ENCODE assay signal across 8 mouse cellular contexts in the genomic region with DNA sequence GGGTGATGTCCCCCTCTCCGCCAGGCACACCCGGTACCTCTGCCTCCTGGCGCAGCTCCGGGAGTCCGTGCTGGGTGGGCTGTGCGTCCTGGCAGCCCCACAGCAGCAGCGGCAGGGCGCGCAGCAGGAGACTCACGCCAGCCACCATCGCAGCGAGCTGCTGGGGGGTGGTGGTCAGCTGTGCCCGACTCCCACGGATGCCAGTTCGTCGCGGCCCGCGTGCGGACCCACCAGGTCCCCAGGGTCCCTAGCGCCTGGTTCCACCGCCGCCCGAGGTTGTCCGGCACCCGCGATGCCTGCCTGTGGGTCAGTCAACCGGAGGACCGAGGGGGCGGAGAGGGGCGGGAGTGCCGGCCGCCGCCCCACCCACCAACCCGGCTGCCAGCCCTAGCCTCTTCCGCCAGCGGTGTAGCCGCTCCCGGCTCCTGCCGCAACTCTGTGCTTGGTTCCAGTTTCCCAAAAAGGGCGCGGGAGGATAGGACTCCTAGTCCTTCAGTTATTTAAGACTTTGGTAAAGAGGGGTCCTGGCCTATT. TPM values are rescaled to one million over a fixed set of nuclear protein-coding genes. Genes with fewer than 3 reads are reported as not detected.
A peak's percentile ranks its signal among the peaks of the same experiment; 100 is the strongest.
DNase-seq lines count a peak whose midpoint lies in the region; ATAC-seq and TF ChIP-seq lines count a peak whose summit lies in the region.

A gene (minus strand): TSS at position 361 of the 534 bp plus-strand sequence.

- 0% methylated on average over 41 of the region's 42 CpGs for WGBS in hindbrain, embryonic 15.5 days
- under 1% methylated on average over 42 of the region's 42 CpGs for WGBS in liver, embryonic 11.5 days
- under 1% methylated on average over 40 of the region's 42 CpGs for WGBS in midbrain, embryonic 16.5 days

- H3K9ac ChIP-seq in hindbrain, embryonic 15.5 days: peak within 1 kb of the TSS; percentile 68
- peak within 1 kb of the TSS; percentile 55 for H3K9ac ChIP-seq in liver, embryonic 11.5 days (ENCODE audit: low read depth, low read length)
- H3K9ac ChIP-seq in midbrain, embryonic 16.5 days (ENCODE audit: low read depth, low read length): peak within 1 kb of the TSS; percentile 76

- H3K4me1 ChIP-seq in hindbrain, embryonic 15.5 days (replicated peaks): peaks cover 28% of the 10 kb centered on the region
- peaks cover 6% of the 10 kb centered on the region for H3K4me1 ChIP-seq in liver, embryonic 11.5 days (replicated peaks; ENCODE audit: control insufficient read depth, insufficient read depth, low read length)
- peaks cover 9% of the 10 kb centered on the region; the same call in 1 of the 2 replicates for H3K4me1 ChIP-seq in midbrain, embryonic 16.5 days (ENCODE audit: control insufficient read depth, insufficient read depth, low read length)

- DNase-seq in layer of hippocampus, adult 2 months (ENCODE audit: low spot score in 2 of 2): no peak
- DNase-seq in layer of hippocampus, postnatal 14 days (ENCODE audit: low spot score in 2 of 2): no peak
- peak; percentile 13 for DNase-seq in brain, adult 2 months (ENCODE audit: low read depth, low spot score)
- peak; percentile 28 to 45 for DNase-seq in gastrocnemius, adult 8-10 months (ENCODE audit: low spot score in 2 of 2)
- peak; percentile 55 for DNase-seq in liver, embryonic 11.5 days (ENCODE audit: low spot score)
- DNase-seq in layer of hippocampus, adult 11-12 months (ENCODE audit: low spot score): no peak

- H3K36me3 ChIP-seq in hindbrain, embryonic 15.5 days: no peaks in the 10 kb centered on the region
- no peaks in the 10 kb centered on the region for H3K36me3 ChIP-seq in liver, embryonic 11.5 days (ENCODE audit: control insufficient read depth, insufficient read depth, low read length)
- no peaks in the 10 kb centered on the region for H3K36me3 ChIP-seq in midbrain, embryonic 16.5 days (ENCODE audit: control insufficient read depth, insufficient read depth, low read length)

- peaks cover 32% of the 10 kb centered on the region for H3K27me3 ChIP-seq in hindbrain, embryonic 15.5 days
- peaks cover 43% of the 10 kb centered on the region for H3K27me3 ChIP-seq in liver, embryonic 11.5 days (replicated peaks; ENCODE audit: control insufficient read depth, insufficient read depth, low read length)
- H3K27me3 ChIP-seq in midbrain, embryonic 16.5 days (ENCODE audit: control insufficient read depth, insufficient read depth, low read depth, low read length): peaks cover 17% of the 10 kb centered on the region

- H3K4me3 ChIP-seq in layer of hippocampus, adult 2 months: peak within 1 kb of the TSS; percentile 73
- peak within 1 kb of the TSS; percentile 61 for H3K4me3 ChIP-seq in hindbrain, embryonic 15.5 days
- peak within 1 kb of the TSS; percentile 68 for H3K4me3 ChIP-seq in liver, embryonic 11.5 days (ENCODE audit: low read depth, low read length)
- H3K4me3 ChIP-seq in midbrain, embryonic 16.5 days (ENCODE audit: low read depth, low read length): peak within 1 kb of the TSS; percentile 55

- no peaks in the 10 kb centered on the region for H3K9me3 ChIP-seq in hindbrain, embryonic 15.5 days
- no peaks in the 10 kb centered on the region for H3K9me3 ChIP-seq in liver, embryonic 11.5 days (ENCODE audit: control insufficient read depth, low read length)
- H3K9me3 ChIP-seq in midbrain, embryonic 16.5 days (replicated peaks; ENCODE audit: control insufficient read depth, low read length, poor library complexity, severe bottlenecking): no peaks in the 10 kb centered on the region

- peak; percentile 50; the same call in 1 of the 2 replicates for ATAC-seq in hindbrain, embryonic 15.5 days (ENCODE audit: low FRiP score, low read depth)
- ATAC-seq in liver, embryonic 11.5 days (replicated peaks; ENCODE audit: low FRiP score): no peak
- ATAC-seq in midbrain, embryonic 16.5 days: 0 out of 2 replicates have a peak, but pooled peaks have one; percentile 36

- peak within 1 kb of the TSS; percentile 96 for H3K4me2 ChIP-seq in hindbrain, embryonic 15.5 days
- H3K4me2 ChIP-seq in liver, embryonic 11.5 days: peak within 1 kb of the TSS; percentile 96
- peak within 1 kb of the TSS; percentile 95 for H3K4me2 ChIP-seq in midbrain, embryonic 16.5 days (ENCODE audit: low read length)

- peak within 1 kb of the TSS; percentile 74 for H3K27ac ChIP-seq in layer of hippocampus, adult 2 months
- H3K27ac ChIP-seq in hindbrain, embryonic 15.5 days (replicated peaks): 0 out of 2 replicates have a peak within 1 kb of the TSS, but pooled peaks have one; percentile 16
- H3K27ac ChIP-seq in liver, embryonic 11.5 days (ENCODE audit: low read depth, low read length): no peak within 1 kb of the TSS
- no peak within 1 kb of the TSS for H3K27ac ChIP-seq in midbrain, embryonic 16.5 days (ENCODE audit: low read length)

- no peak for TF ChIP-seq CTCF in layer of hippocampus, adult 2 months (conservative IDR thresholded peaks at IDR 0.05)

RNA-seq across cellular contexts. Expression of the gene that starts here (rescaled TPM):
- total RNA-seq in layer of hippocampus, adult 2 months (2021): 1 to 10 TPM; 3.0 to 3.3 TPM
- total RNA-seq in layer of hippocampus, postnatal 14 days (2021): 1 to 10 TPM; 3.2 to 3.3 TPM
- total RNA-seq in gastrocnemius, adult 8-10 months (2022): 1 to 10 TPM; 1.7 to 2.6 (median 2.1) TPM
- polyA plus RNA-seq in hindbrain, embryonic 15.5 days (2015; fragmentation: Nextera tagmentation; extraction: Ambion mirVana): 4.2 TPM in 2 replicates
- 0.71 and 0.88 TPM in 2 replicates for polyA plus RNA-seq in liver, embryonic 11.5 days (2014; fragmentation: Nextera tagmentation; extraction: Ambion mirVana)
- 2.6 and 2.7 TPM in 2 replicates for polyA plus RNA-seq in midbrain, embryonic 16.5 days (2015; fragmentation: Nextera tagmentation; extraction: Ambion mirVana)

Comparison
In these comparisons a context has a peak if more than half of its experiments do, and no peak if none do; other contexts are left out.
1. Peak in DNase-seq, H3K4me3 ChIP-seq, H3K9ac ChIP-seq and H3K4me2 ChIP-seq in liver, embryonic 11.5 days; RNA of the gene not detected or under 1 TPM.
2. DNase-seq: peak in brain, adult 2 months (single experiment) and gastrocnemius, adult 8-10 months (2 of 2); none in layer of hippocampus, adult 2 months (0 of 2), layer of hippocampus, postnatal 14 days (0 of 2) and layer of hippocampus, adult 11-12 months (single experiment).
3. H3K27ac ChIP-seq: peak in layer of hippocampus, adult 2 months (single experiment) and hindbrain, embryonic 15.5 days (single experiment); none in liver, embryonic 11.5 days (single experiment) and midbrain, embryonic 16.5 days (single experiment).
4. Peak in every context shown above with its lines, with median percentiles within 50 percentile points of each other: H3K4me3 ChIP-seq, H3K4me2 ChIP-seq and H3K9ac ChIP-seq.